Mouse (Mus musculus) erythroblast, embryonic 14.5 days (primary cell): ENCODE results near the gene Dffa. TPM values are rescaled to one million over a fixed set of nuclear protein-coding genes. Genes with fewer than 3 reads are reported as not detected.
"Not testable (repeated sequence)": the region's sequence is repeated elsewhere in the genome, so short reads cannot be mapped to it uniquely, and the experiment has no call there.

Experiments
- H3K27me3 ChIP-seq: 2 replicates; pipeline ENCODE4 v1.6.1; 2012; ENCODE audit warnings: inconsistent platforms; ENCODE audit not compliant: control insufficient read depth
- H3K36me3 ChIP-seq: 2 replicates; pipeline ENCODE4 v1.6.1; 2012; ENCODE audit warnings: mild to moderate bottlenecking, inconsistent platforms; ENCODE audit not compliant: control insufficient read depth
- H3K4me1 ChIP-seq: 2 replicates; pipeline ENCODE4 v1.6.1; 2012; ENCODE audit warnings: inconsistent platforms; ENCODE audit not compliant: control insufficient read depth
- H3K4me3 ChIP-seq: replicated peaks from 2 replicates; pipeline ENCODE3; 2012; ENCODE audit warnings: moderate library complexity, mild to moderate bottlenecking, inconsistent platforms
- H3K9me3 ChIP-seq: 2 replicates; pipeline ENCODE4 v1.6.1; 2012; ENCODE audit warnings: low read length, inconsistent platforms, mixed read lengths; ENCODE audit not compliant: control insufficient read depth
- GATA1 ChIP-seq: IDR thresholded peaks from 2 replicates; pipeline ENCODE4 v1.6.1; 2012; ENCODE audit warnings: low read length, inconsistent platforms, mixed read lengths
- TAL1 ChIP-seq: IDR thresholded peaks from 3 replicates; pipeline ENCODE4 v1.6.1; 2012; ENCODE audit warnings: low read length, inconsistent platforms, mixed read lengths
- polyA plus RNA-seq: library from polyadenylated mRNA; stranded (reverse); fragments of >175 nt; gene quantifications from 2 replicates; pipeline ENCODE4 v1.2.3, GENCODE M21; 2012

Gene Dffa
- polyA plus RNA-seq, 1 experiment: 0.24 TPM

- Histone ChIP-seq H3K4me3 (no peak overlapping the region), H3K36me3 (peaks cover 3% of the 10 kb centered on the region), H3K9me3 (no peaks in the 10 kb centered on the region), H3K27me3 (no peaks in the 10 kb centered on the region), H3K4me1 (peaks cover 2% of the 10 kb centered on the region; the same call in 1 of the 2 replicates)
- TF ChIP-seq TAL1: no peak
- TF ChIP-seq GATA1: no peak
Measured at GRCm38 (mm10) chr4:149081528-149081927, 22.4 kb upstream of the Dffa start.

- no peak for TF ChIP-seq GATA1
- TF ChIP-seq TAL1: no peak
- Histone ChIP-seq H3K9me3 (no peaks in the 10 kb centered on the region), H3K36me3 (peaks cover 3% of the 10 kb centered on the region), H3K4me1 (peaks cover 2% of the 10 kb centered on the region; the same call in 1 of the 2 replicates), H3K4me3 (no peak overlapping the region), H3K27me3 (no peaks in the 10 kb centered on the region)
Measured at GRCm38 (mm10) chr4:149085381-149085780, 18.6 kb upstream of the Dffa start.

GRCm38 (mm10) chr4:149091364-149091763, 12.6 kb upstream of the Dffa start:
- Histone ChIP-seq H3K4me3 (no peak overlapping the region), H3K9me3 (no peaks in the 10 kb centered on the region), H3K36me3 (peaks cover 8% of the 10 kb centered on the region), H3K4me1 (peaks cover 3% of the 10 kb centered on the region; the same call in 1 of the 2 replicates), H3K27me3 (no peaks in the 10 kb centered on the region)
- TF ChIP-seq GATA1: no peak
- no peak for TF ChIP-seq TAL1

- Histone ChIP-seq H3K27me3 (no peaks in the 10 kb centered on the region), H3K9me3 (no peaks in the 10 kb centered on the region), H3K4me3 (peak overlapping the region; percentile 97), H3K36me3 (peaks cover 5% of the 10 kb centered on the region), H3K4me1 (peaks cover 26% of the 10 kb centered on the region)
- TF ChIP-seq TAL1: no peak
- no peak for TF ChIP-seq GATA1
Measured at GRCm38 (mm10) chr4:149097956-149098355, 6.0 kb upstream of the Dffa start.

GRCm38 (mm10) chr4:149098571-149098970, 5.4 kb upstream of the Dffa start:
- H3K9me3 ChIP-seq: no peaks in the 10 kb centered on the region
- no peak for TF ChIP-seq GATA1
- TF ChIP-seq TAL1: no peak
- H3K4me1 ChIP-seq: peaks cover 26% of the 10 kb centered on the region
- H3K36me3 ChIP-seq: peaks cover 4% of the 10 kb centered on the region
- H3K27me3 ChIP-seq: no peaks in the 10 kb centered on the region
- H3K4me3 ChIP-seq: peak overlapping the region; percentile 97

GRCm38 (mm10) chr4:149099369-149100017, 4.5 kb upstream of the Dffa start, which contains the start of gene Pex14:
TSS of gene Pex14 (minus strand) at chr4:149099876.
- H3K27me3 ChIP-seq: no peaks in the 10 kb centered on the region

DNA sequence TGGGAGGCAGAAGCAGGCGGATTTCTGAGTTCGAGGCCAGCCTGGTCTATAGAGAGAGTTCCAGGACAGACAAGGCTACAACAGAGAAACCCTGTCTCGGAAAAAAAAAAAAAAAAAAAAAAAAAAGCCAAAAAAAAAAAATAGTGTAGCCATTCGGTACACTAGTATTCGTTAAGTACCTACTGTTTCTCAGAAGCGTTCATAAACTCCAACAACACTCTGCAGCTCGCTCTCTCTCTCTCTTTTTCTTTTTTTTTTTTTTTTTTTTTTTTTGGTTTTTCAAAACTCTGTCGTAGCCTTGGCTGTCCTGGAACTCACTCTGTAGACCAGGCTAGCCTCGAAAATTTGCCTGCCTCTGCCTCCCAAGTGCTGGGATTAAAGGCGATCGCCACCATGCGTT, 3.5 kb upstream of the Dffa start:
- H3K27me3 ChIP-seq, H3K9me3 ChIP-seq, H3K36me3 ChIP-seq, H3K4me3 ChIP-seq: not testable (repeated sequence)
- H3K4me1 ChIP-seq: peaks cover 40% of the 10 kb centered on the region

More at GRCm38 (mm10) chr4:149099369-149100017, 4.5 kb upstream of the Dffa start, which contains the start of gene Pex14:
- Histone ChIP-seq H3K9me3 (no peaks in the 10 kb centered on the region), H3K4me3 (peak within 1 kb of the TSS; percentile 97), H3K36me3 (no peaks in the 10 kb centered on the region), H3K4me1 (peaks cover 31% of the 10 kb centered on the region)
- no peak for TF ChIP-seq GATA1
- TF ChIP-seq TAL1: no peak

DNA sequence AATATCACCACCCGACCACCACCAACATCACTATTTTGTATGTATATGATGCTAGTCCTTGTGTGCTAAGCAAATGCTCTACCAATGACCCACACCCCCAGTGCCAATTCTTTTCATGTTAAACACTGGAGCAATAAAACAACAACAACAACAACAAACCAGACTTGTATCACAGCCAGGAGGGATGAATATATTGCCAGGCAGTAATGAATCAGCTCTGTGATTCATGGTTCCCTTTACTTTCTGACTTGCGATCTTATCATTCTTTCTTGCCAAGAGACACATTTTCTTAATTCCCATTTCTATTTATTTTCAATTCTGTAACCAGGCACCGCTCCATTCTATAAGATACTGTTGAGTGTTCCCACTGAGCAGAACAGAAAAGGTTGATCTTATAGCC, 2.5 kb upstream of the Dffa start:
- Histone ChIP-seq H3K27me3 (no peaks in the 10 kb centered on the region), H3K36me3 (peaks cover 3% of the 10 kb centered on the region), H3K9me3 (no peaks in the 10 kb centered on the region), H3K4me1 (peaks cover 37% of the 10 kb centered on the region), H3K4me3 (no peak overlapping the region)
- TF ChIP-seq GATA1 (no peak), TAL1 (no peak)

- not testable (repeated sequence) for H3K4me3 ChIP-seq, H3K27me3 ChIP-seq, H3K9me3 ChIP-seq
- Histone ChIP-seq H3K4me1 (peaks cover 10% of the 10 kb centered on the region), H3K36me3 (peaks cover 22% of the 10 kb centered on the region)
Measured at GRCm38 (mm10) chr4:149119978-149120562, 16.1 kb downstream of the Dffa start.
